Mouse (Mus musculus) liver, adult 2 months (tissue): Measurements from ENCODE around the gene Srsf10.

ENCODE experiments used
- CTCF ChIP-seq: fragments of 200-500 bp; IDR thresholded peaks from 2 replicates; pipeline ENCODE4 v1.5.1; 2011; ENCODE audit warnings: low read depth, low read length, control low read depth
- POLR2A ChIP-seq: fragments of 200-500 bp; IDR thresholded peaks from 2 replicates; pipeline ENCODE4 v1.6.1; 2011; ENCODE audit warnings: low read length, control low read depth; ENCODE audit not compliant: insufficient read depth; ENCODE audit errors: extremely low read depth

DNA sequence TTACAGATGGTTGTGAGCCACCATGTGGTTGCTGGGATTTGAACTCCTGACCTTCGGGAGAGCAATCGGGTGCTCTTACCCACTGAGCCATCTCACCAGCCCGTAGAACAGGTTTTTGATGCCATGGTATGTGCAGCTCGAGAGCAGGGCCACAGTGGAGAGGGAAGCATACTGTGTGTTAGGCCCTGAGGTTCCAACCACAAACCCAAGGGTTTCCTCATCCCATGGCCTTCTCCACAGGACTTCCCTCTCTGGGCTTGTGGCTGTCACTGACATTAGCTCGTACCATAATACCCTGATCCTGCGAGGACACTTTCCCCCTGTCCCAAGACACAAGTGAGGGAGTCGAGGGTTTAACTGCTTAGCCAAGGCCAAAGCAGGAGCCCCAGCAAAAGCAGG is 43.5 kb downstream of the Srsf10 start:
- TF ChIP-seq CTCF (no peak), POLR2A (no peak)
